Mouse (Mus musculus) c-Kit-positive CD71-negative TER-119-negative erythroid progenitor cells, embryonic 14.5 days (primary cell): ENCODE measurements around the gene Cbs.

ENCODE experiments used
- DNase-seq: peaks from one replicate; pipeline ENCODE4 v3.0.0-alpha.2; 2013; ENCODE audit warnings: low read depth

The Cbs gene

DNA sequence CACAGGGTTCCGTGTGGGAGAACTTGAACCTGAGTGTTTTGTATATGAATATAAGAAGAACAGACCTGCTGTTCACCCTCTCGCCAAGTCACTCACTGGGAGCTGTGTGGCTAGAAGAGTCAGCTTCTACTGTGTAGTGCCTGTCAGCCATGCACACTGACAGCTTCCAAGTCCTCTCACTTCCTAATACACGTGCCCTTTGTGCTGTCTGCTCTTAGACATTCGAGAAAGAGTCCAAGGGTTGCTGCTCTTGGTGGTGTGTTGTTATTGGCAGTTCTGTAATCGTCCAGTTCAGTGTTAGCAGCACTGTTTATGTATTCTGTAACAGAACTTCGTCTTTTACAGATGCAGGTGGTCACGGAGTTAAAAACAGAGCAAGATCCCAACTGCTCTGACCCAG lies 48.9 kb downstream of the Cbs start:
- DNase-seq, result no peak

DNA sequence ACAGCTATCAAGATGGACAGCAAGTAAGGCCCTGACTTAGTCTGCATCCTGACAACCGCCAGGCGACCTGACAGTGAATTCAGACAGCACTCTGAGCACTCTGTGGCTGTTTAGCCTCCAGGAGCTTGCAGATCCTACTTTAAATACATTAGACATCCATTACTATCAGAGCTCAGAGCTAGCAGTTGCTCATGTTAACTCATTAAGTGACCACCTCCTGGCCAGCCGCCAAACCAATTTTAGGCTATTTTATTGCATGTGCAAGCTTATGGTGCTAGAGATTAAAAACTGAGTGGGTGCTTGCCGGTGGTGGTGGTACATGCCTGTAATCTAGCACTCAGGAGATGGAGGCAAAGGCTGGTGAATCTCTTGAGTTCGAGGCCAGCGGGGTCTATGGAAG lies 53.3 kb downstream of the Cbs start:
- DNase-seq, result no peak

DNA sequence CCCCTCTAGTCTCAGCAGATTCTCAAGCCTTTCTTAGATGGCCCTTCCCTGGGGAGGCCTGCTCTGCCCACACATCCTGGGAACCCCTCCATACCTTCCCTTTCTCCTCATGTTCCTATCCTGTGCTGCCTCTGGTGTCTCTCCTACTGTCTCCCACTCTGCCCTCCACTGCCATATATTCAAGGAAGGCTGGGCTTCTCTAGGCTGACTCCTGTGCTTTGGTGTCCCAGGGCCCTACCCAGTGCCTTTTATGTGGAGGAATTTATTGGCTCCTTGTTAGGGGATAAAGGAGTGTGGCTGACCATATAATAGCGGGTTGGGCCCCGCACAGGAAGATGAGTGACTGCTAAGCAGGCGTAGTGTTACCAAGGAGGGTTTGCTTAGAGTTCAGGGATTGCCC lies 53.9 kb downstream of the Cbs start:
- DNase-seq, result no peak

DNA sequence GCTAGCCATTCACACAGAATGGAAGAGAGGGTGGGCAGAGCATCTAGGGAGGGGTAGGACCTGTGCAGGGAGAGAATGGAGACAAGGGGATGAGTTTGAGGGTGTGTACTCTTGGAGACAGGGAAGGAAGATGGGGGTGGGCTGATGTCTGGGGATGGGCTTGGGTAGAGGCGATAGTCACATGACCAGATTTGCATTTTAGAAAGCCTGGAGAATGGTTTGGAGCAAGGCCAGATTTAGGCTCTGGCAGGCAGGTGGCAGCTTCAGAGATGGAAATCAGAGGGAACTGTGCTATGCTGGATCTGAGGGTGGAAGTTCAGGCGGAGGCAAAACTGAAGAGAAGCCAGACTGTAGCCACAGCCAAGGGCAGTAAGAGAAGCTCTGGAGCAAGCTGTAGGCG lies 56.7 kb downstream of the Cbs start:
- no peak for DNase-seq

DNA sequence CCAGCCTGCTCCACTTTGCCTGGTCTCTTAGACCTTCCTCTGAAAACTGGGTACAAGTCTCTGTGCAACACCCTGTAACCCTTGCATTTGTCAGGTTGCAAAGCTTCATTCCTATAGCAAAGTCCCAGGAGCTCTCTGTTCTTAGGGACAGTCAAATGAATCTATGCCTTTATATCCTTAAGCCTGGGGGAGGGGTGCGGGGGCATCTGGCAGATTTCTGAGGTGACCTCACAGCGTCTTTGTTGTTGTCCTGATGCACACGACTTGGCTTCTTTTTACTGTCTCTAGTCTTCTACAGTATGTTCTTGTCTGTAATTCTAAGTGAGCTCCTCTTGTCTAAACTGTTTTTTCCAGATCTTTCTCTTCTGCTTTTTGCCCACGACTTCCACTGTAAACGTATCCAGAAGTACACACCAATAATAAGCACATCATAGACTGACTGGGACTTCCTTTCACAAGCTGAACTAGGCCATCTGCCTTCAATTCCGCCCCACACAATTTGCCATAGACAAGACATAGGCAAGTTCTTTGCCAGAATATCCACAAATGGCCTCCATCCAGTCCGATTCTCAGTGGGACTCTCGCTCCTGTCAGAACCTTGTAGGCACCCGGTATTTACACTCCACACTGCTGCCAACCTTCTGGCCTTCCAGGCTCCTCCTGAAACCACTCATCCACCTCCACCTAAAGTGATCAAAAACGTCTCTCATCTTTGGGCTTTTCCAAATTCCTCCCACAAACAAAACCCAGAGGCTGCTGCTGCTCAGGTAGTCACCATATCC lies 60.5 kb downstream of the Cbs start:
- DNase-seq, result no peak

DNA sequence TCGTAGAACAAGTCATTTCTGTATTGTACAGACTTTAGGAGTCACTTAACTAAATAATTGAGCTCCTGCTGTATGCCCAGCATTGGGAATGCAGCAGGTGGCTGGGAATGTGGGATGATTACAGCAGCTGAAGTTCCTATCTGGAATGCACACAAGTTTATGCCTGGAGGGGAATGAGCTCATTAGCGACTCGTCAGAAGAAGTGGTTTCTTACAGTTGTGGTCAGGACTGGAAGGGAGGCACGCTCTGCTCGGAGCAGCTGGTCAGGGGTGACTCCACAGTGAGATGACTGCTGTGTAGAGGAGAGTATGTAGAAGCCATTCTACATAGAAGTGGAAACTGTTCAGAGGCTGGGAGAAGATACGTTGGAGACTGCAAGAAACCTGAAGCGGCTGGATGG lies 62.4 kb downstream of the Cbs start:
- DNase-seq, result no peak

DNA sequence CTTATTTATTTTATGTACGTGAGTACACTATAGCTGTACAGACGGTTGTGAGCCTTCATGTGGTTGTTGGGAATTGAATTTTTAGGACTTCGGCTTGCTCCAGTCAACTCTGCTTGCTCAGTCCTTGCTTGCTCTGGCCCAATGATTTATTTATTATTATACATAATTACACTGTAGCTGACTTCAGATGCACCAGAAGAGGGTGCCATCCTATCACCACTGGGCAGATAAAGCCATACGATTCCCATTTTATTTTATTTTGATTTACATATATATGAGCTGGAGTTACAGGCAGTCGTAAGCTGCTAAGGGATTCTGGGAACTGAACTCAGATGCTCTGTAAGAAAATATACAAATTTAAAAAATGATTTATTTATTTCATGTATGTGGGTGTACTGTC lies 65.3 kb downstream of the Cbs start:
- DNase-seq, result no peak

DNA sequence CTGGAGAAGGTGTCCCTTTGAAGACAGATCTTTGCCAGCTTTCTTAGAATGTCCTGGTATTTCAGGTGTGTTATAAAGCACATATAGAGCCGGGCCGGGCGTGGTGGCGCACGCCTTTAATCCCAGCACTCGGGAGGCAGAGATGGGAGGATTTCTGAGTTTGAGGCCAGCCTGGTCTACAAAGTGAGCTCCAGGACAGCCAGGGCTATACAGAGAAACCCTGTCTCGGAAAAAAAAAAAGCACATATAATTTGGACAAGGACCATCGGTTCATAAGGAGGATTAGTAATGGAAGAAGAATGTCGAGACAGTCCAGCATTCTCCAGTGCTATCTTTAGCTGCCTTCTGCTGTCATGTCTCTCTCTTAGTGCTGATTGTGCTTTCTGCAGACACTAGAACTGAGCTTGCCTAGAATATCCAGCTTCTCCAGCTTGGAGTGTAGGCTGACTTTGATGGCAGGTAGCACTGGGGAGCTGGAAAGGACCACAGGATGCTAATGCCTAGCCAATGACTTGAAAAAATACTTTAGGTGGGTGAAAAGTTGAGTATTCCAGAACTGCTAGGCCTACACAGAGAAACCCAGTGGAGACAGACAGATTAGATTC lies 66.6 kb downstream of the Cbs start:
- DNase-seq, result peak; percentile 58

DNA sequence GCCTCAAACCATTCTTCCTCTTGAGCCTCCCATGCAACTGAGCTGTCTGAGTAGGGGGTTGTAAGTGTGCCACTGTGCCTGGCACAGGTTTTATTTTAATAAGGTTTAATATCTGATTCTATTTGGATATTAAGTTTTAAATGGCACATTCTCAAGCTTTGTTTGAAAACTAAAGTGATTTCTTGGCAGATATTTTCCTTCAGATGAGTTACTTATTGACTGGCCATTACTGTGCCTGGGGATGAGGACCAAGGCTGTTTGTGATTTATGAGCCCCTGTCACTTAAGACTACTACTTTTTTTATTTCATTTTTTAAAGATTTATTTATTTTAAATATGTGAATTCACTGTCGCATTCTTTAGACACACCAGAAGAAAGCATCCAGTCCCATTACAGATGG lies 67.3 kb downstream of the Cbs start:
- no peak for DNase-seq

DNA sequence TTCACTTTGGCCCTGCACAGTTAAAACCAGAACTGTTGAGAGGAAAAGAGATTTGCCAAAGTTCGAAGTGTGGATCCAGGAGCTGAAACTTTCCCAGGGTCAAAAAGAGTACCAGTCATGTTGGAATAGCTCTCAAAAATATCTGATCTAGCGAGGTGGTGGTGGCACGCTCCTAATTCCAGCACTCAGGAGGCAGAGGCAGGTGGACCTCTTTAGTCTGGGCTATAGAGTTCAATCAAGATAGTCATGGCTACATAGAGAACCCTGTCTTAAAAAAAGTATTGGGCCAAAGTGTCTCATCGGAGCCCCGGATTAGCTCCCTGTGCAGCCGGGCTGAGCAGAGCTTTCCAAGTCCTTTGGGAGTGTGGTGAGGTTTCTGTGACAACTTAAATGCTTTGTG lies 70.8 kb downstream of the Cbs start:
- no peak for DNase-seq

DNA sequence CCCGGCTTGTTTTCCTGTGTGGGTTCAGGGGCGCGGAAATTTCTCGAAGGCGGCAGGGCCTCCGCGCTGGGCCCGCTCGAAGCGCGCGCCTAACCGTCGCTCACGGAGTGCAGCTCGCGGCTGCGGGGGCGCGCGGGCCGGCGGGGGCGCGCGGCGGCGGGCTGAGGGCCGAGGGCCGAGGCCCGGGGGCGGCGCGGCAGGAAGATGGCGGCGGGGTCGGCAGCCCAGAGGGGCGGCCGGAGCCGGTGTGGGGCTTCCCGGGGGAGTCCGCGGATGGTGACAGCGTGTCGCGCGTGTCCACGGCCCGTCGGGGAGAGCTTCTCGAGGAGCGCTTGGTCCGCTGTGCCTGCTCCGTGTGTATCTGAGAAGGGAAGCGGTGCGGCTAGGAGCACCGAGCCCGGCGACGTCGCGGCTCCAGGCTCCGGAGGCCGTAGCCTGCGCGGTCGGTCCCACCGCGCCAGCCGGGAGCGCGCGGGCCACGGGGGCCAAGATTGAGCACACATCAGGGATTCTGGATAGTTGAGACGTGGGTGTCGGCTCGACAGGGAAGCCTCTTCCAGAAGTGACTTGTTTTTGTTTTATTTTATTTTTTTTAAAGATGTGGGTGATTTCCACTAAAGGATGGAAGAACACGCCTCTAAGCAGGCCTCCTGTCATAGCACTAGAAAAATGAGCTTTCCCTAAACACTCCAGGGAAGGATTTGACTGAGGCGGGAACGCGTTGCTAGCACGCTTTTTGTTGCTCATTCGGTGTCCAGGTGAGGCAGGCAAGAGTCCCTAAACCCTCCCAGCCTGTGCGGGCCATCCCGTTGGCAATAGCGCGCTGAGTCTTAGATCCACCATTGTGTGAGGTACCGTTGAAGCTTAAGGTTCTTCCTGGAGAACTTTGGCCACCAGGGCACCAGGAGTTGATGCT lies 71.6 kb downstream of the Cbs start:
- DNase-seq, result peak; percentile 37

DNA sequence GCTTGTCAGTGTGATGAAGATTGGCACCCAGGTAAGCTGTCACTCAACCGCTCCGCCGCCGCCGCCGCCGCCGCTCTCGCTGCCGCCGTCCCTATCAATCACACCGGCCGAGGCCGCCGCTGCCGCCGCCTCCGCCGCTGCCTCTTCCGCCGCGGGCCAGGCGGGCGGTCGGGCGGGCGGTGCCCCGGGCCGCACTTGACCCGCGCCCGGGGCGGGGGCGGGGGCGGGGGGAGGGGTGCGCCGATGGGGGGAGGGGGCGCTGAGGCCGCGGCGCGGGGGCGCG lies 72.2 kb downstream of the Cbs start:
- no peak for DNase-seq

DNA sequence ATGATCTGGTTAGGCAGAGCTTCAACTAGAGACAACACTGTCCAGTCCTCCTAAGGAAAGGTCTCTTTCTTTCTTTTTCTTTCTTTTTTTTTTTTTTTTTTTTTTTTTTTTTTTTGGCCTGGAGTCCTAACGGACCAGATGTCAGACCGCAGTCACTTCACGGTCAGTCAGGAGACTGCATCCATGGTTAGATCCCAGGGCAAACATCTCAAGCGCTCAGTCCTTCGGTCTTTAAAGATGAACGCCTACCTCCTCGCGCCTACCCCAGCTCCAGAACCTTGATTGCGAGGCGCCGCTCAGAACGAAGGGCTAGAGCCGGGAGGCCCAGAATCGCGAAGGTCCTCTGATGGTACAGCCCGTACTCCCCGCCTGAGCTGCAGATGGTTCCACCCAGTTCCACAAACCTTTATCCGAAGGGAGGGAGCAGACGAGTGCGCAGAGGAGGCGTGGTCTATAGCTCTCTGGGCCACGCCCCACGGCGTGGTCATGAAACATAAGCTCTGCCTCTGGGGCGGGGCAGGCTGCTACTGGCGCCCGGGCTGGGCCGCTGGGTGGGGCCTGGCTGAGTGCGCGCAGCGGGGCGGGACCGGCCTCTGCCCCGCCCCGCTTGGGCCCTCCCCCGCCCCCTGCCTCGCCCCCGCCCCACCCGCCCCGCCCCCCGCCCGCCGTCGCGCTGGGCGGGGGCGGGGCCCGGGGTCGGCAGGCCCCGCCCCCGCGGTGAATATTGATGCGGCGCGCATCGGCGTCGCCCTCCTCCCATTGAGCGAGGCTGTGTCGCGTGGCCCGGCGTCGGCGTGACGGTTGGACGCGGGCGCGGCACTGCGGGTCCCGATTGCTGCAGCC lies 72.8 kb downstream of the Cbs start, which contains the start of gene Pknox1:
Pknox1 (plus strand) TSS at position 720 of the 843 bp plus-strand sequence.
- peak; percentile 99 for DNase-seq

DNA sequence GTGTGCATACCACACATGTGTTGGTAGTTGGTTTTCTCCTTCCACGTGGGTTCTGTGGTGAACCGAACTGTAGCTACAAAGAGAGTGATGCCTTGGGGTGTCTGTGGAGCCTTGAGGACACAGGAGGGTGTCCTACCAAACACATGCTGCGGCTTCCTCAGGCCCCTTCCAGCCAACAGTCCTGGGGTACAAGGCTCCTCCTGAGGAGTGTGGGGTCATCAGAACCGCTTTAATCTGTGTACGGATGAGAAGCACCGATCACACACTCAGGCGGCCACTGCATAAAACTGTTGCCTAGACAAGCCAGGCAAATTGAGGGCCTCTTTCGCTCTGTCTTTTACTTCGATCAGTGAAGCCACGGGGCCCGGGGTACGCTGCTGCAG lies 73.4 kb downstream of the Cbs start:
- DNase-seq, result no peak

DNA sequence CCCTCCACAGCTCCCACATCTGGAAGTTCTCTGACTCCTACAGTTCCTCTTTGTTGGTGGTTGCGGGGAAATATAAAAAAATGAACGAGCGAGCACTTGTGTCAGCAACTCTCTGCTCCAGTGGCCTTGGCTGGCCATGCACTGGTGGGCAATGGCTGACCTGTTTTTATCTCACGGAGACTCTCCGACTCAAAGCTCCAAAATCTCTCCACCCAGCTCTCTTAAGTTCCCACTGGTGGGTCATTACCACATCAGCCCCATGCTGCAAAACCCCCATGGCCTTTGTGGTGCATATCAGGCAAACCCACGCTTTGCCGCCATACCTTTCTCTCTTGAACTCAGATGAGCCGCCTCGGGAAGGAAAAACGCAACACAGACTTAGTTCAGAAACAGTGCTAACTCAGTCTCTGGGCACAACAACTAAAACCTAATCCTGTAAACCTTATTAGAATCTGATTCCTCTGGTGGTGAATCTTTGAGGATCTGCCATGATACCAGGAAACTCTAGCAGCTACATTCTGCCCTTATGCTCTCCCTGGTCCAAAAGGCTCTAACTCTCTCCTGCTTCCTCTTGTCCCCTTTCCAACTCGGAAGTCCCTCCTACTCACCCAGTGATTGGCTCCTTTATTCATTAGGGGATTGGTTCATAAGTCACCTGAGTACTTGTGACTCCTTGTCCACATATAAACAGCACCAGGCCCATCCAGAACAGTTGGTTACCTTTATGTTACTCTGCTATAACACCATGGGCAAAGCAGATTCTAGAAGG lies 77.8 kb downstream of the Cbs start:
- DNase-seq, result no peak
